Mouse (Mus musculus): ENCODE measurements around the gene Ap4m1.

Ap4m1 gene

GRCm38 (mm10) chr5:138171695-138172491 is at the start of gene Ap4m1, which contains the start of gene Mcm7:
Gene Ap4m1, plus strand, starts transcription at chr5:138172002.
Gene Mcm7, minus strand, starts transcription at chr5:138172422.
- DNase-seq: peak; percentile 98 to 99

- DNase-seq: peak; percentile 56 to 69
These were observed 39.3 kb upstream of the Ap4m1 start for GRCm38 (mm10) chr5:138132425-138133064.

- no peak for DNase-seq
These were observed 34.5 kb upstream of the Ap4m1 start for GRCm38 (mm10) chr5:138137257-138137656.

- DNase-seq: peak; percentile 45 to 50
These were observed 33.8 kb upstream of the Ap4m1 start for GRCm38 (mm10) chr5:138137935-138138549.

GRCm38 (mm10) chr5:138138585-138138984 is 33.2 kb upstream of the Ap4m1 start:
- no peak for DNase-seq

- no peak for DNase-seq
These were observed 17.4 kb upstream of the Ap4m1 start for GRCm38 (mm10) chr5:138154390-138154789.

- DNase-seq: peak; percentile 93 to 96
These were observed 16.3 kb upstream of the Ap4m1 start, which contains the start of gene Zfp113 for GRCm38 (mm10) chr5:138155443-138155976. Gene Zfp113, minus strand, starts transcription at chr5:138155744.

- no peak for DNase-seq
These were observed 11.5 kb upstream of the Ap4m1 start for GRCm38 (mm10) chr5:138160224-138160762.

- DNase-seq: peak; percentile 91 to 93
These were observed 10.7 kb upstream of the Ap4m1 start, which contains the start of gene Cops6 for GRCm38 (mm10) chr5:138160842-138161665. Gene Cops6, plus strand, starts transcription at chr5:138161071.

- no peak for DNase-seq
These were observed 8.8 kb upstream of the Ap4m1 start for GRCm38 (mm10) chr5:138163046-138163445.

GRCm38 (mm10) chr5:138163610-138164009 is 8.2 kb upstream of the Ap4m1 start:
- DNase-seq: no peak

GRCm38 (mm10) chr5:138165594-138165993 is 6.2 kb upstream of the Ap4m1 start:
- no peak for DNase-seq

GRCm38 (mm10) chr5:138170936-138171561 is 753 bp upstream of the Ap4m1 start:
- DNase-seq: peak; percentile 97 to 98

- DNase-seq: no peak
These were observed 1.4 kb downstream of the Ap4m1 start for GRCm38 (mm10) chr5:138173217-138173616.

GRCm38 (mm10) chr5:138186950-138187638 is 15.3 kb downstream of the Ap4m1 start, which contains the start of the genes Taf6 and Cnpy4:
Gene Taf6, minus strand, starts transcription at chr5:138187451.
Gene Cnpy4, plus strand, starts transcription at chr5:138187485.
- peak; percentile 83 to 86 for DNase-seq

GRCm38 (mm10) chr5:138187661-138188306 is 16.0 kb downstream of the Ap4m1 start:
- peak; percentile 77 to 79 for DNase-seq

- peak; percentile 87 to 88 for DNase-seq
These were observed 22.2 kb downstream of the Ap4m1 start, which contains the start of gene Mblac1 for GRCm38 (mm10) chr5:138193771-138194727. Gene Mblac1, plus strand, starts transcription at chr5:138194314.

- no peak for DNase-seq
These were observed 23.0 kb downstream of the Ap4m1 start for GRCm38 (mm10) chr5:138194755-138195345.

Data from kidney, adult 8-10 months (tissue).